Mouse (Mus musculus): ENCODE data around the gene Ifna4.

The Ifna4 gene

GRCm38 (mm10) chr4:88865011-88865569 lies 23.4 kb downstream of the Ifna4 start:
- peak; percentile 48 for DNase-seq (ENCODE audit: extremely low read depth, low read depth)

GRCm38 (mm10) chr4:88867366-88867925 lies 25.8 kb downstream of the Ifna4 start:
- peak; percentile 74 for DNase-seq (ENCODE audit: extremely low read depth, low read depth)

GRCm38 (mm10) chr4:88867926-88868911 lies 26.6 kb downstream of the Ifna4 start:
- DNase-seq (ENCODE audit: extremely low read depth, low read depth): peak; percentile 50

- peak; percentile 40 for DNase-seq (ENCODE audit: extremely low read depth, low read depth)
Observed at GRCm38 (mm10) chr4:88872691-88873090, 31.0 kb downstream of the Ifna4 start.

- DNase-seq (ENCODE audit: extremely low read depth, low read depth): peak; percentile 76
Observed at GRCm38 (mm10) chr4:88875435-88876095, 33.9 kb downstream of the Ifna4 start.

GRCm38 (mm10) chr4:88876520-88876919 lies 34.9 kb downstream of the Ifna4 start:
- no peak for DNase-seq (ENCODE audit: extremely low read depth, low read depth)

GRCm38 (mm10) chr4:88878246-88878645 lies 36.6 kb downstream of the Ifna4 start:
- peak; percentile 64 for DNase-seq (ENCODE audit: extremely low read depth, low read depth)

GRCm38 (mm10) chr4:88878772-88879171 lies 37.1 kb downstream of the Ifna4 start:
- DNase-seq (ENCODE audit: extremely low read depth, low read depth): no peak

GRCm38 (mm10) chr4:88880101-88880500 lies 38.4 kb downstream of the Ifna4 start, which contains the start of gene Ifne:
Gene Ifne, minus strand, starts transcription at chr4:88880201.
- DNase-seq (ENCODE audit: extremely low read depth, low read depth): no peak

- no peak for DNase-seq (ENCODE audit: extremely low read depth, low read depth)
Observed at GRCm38 (mm10) chr4:88888236-88888635, 46.6 kb downstream of the Ifna4 start.
